Mouse (Mus musculus) adipose tissue, adult 10 weeks (tissue): ENCODE results near the gene Olfr810. TPM values are rescaled to one million over a fixed set of nuclear protein-coding genes. Genes with fewer than 3 reads are reported as not detected.

Source experiments
- polyA plus RNA-seq: library from polyadenylated mRNA; stranded (reverse); fragments of 350-450 nt; fragmentation: Illumina TruSeq; extraction: RNeasy Lipid Tissue Mini Kit (QIAGEN cat#74804); gene quantifications from one replicate; pipeline ENCODE4 v1.2.3, GENCODE M21; 2014; ENCODE audit warnings: low read depth, low replicate concordance

The Olfr810 gene
- polyA plus RNA-seq, result not detected

DNA sequence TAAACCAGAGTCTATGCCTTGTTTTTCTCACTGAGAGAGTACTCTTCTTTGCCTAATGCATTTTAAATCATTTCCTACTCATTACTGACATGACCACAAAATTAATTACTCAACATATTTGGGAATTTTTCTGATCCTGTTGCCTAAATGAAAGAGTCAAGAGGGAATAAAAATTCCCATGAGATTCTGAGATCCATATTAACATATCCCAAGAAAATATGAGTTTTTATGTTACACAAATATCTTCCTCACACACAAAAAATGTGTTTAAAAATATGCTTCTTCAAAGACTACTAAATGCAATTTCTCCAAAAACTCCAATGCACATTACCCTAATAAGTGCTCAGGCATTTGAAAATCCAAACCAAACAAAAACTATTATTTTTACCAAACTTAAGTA lies at the start of gene Olfr810:
Gene Olfr810, minus strand, starts transcription at position 101 of the 400 bp plus-strand sequence.

GRCm38 (mm10) chr10:129804296-129804695 lies 9.6 kb upstream of the Olfr810 start, which contains the start of gene Olfr811:
Olfr811 (minus strand) TSS chr10:129804396.

DNA sequence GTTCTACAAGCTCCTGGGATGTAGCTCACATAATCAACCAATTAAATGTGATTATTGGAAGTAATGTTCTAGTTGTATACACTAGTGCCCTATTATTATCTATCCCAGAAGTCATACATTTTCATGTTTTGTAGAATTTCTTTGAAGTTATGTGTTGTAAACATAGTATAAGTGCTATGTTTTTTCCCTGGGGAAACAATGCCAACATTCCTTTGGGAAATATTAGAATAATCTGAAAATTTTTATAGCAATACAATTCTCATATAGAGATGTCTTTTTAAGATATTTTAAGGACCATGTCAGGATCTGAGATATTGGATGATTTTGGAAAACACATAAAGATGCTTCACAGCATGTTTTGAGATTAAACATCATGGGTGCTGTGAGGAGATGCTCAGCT lies 20.4 kb downstream of the Olfr810 start, which contains the start of gene Olfr809:
Gene Olfr809, plus strand, starts transcription at position 301 of the 400 bp plus-strand sequence.

DNA sequence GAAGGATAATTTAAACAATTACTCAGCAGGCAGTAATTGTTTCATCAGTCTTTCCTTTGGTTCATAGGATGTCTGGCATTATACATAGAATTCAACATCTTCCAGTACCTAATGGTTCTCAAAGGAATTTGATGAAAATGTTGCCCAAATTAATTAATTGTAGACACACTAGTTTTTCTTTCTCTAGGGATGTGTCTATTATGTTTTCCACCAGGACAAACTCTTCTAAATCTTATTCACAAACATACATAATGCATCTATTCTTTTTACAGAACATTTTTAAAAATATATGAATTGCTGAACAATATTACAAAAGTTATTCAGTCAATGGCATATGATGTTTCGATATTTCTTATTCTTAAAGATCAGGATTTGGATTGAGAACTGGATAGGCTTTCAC lies 29.5 kb downstream of the Olfr810 start, which contains the start of gene Olfr808:
Gene Olfr808, plus strand, starts transcription at position 301 of the 400 bp plus-strand sequence.

DNA sequence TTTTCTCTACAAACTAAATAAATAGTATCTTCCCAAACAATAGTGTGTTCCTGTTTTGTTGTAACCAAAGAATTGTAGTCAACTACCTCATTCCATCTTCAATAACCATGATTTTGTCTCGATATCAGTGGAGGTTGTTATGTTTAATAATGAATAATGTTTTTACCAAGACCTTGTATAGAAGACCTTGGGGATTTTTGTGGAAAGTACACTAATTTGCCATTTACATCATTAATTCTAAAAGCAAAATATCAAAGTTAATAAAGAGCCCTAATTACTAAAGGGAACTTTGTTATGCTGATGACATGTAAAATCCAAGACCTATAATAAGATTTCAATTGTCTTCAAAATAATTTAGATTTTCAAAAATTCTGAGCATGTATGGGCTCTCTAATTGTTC lies 37.0 kb downstream of the Olfr810 start, which contains the start of gene Olfr807:
Gene Olfr807, minus strand, starts transcription at position 101 of the 400 bp plus-strand sequence.

DNA sequence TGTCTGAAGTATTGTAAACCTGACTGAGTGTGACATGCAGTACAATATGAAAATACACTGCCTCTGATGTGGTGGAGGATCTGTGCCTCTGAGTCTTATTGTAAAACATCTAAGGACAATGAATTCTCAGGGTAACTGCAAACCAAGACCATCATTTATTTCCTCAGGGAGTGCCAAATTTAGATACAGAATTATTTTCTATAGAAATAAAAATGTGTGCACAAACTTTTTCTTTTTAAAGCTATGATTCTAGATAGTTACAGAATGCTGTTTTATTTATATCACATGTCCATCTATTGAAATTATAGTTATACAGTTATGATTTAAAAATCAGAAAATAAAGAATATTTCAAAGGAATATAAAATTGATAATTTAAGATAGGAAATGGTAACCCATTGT lies 52.9 kb downstream of the Olfr810 start, which contains the start of gene Olfr806:
Gene Olfr806, minus strand, starts transcription at position 101 of the 400 bp plus-strand sequence.

Other genes starting within 250 kb of the Olfr810 start
- gene Olfr794, start 227.3 kb downstream of the Olfr810 start, polyA plus RNA-seq, result not detected
- not detected for gene Olfr796, start 182.3 kb downstream of the Olfr810 start, polyA plus RNA-seq
- not detected for gene Olfr798, start 167.0 kb downstream of the Olfr810 start, polyA plus RNA-seq
- gene Olfr799, start 157.4 kb downstream of the Olfr810 start, polyA plus RNA-seq, result not detected
- gene Olfr800, start 137.2 kb downstream of the Olfr810 start, polyA plus RNA-seq, result not detected
- gene Olfr801, start 121.1 kb downstream of the Olfr810 start, polyA plus RNA-seq, result not detected
- not detected for gene Olfr802, start 106.7 kb downstream of the Olfr810 start, polyA plus RNA-seq
- not detected for gene Olfr803, start 100.6 kb downstream of the Olfr810 start, polyA plus RNA-seq
- not detected for gene Olfr804, start 91.7 kb downstream of the Olfr810 start, polyA plus RNA-seq
- gene Olfr805, start 65.5 kb downstream of the Olfr810 start, polyA plus RNA-seq, result not detected
- gene Olfr806, start 53.0 kb downstream of the Olfr810 start, polyA plus RNA-seq, result not detected
- not detected for gene Olfr807, start 37.1 kb downstream of the Olfr810 start, polyA plus RNA-seq
- not detected for gene Olfr808, start 29.4 kb downstream of the Olfr810 start, polyA plus RNA-seq
- gene Olfr809, start 20.3 kb downstream of the Olfr810 start, polyA plus RNA-seq, result not detected
- gene Olfr811, start 9.5 kb upstream of the Olfr810 start, polyA plus RNA-seq, result not detected
- not detected for gene Olfr812, start 51.2 kb upstream of the Olfr810 start, polyA plus RNA-seq
- not detected for gene Olfr813, start 60.5 kb upstream of the Olfr810 start, polyA plus RNA-seq
- not detected for gene Olfr814, start 84.9 kb upstream of the Olfr810 start, polyA plus RNA-seq
- not detected for gene Olfr815, start 111.0 kb upstream of the Olfr810 start, polyA plus RNA-seq
- gene Olfr816, start 120.7 kb upstream of the Olfr810 start, polyA plus RNA-seq, result not detected
- not detected for gene Olfr818, start 154.2 kb upstream of the Olfr810 start, polyA plus RNA-seq
- not detected for gene Olfr819, start 172.3 kb upstream of the Olfr810 start, polyA plus RNA-seq
- not detected for gene Olfr247, start 181.2 kb upstream of the Olfr810 start, polyA plus RNA-seq
- not detected for gene Gm10310, start 190.1 kb upstream of the Olfr810 start, polyA plus RNA-seq
- not detected for gene Olfr820, start 217.7 kb upstream of the Olfr810 start, polyA plus RNA-seq
- not detected for gene Olfr821, start 235.4 kb upstream of the Olfr810 start, polyA plus RNA-seq